Mouse (Mus musculus) hindbrain, embryonic 13.5 days (tissue): ENCODE results near the gene Sstr3. TPM values are rescaled to one million over a fixed set of nuclear protein-coding genes. Genes with fewer than 3 reads are reported as not detected.

Experiments used
- ATAC-seq: fragments of 200-750 bp; cut with Nextera tagmentation; 2 replicates; pipeline ENCODE4 v1.8.0; 2017; ENCODE audit warnings: moderate TSS enrichment; ENCODE audit not compliant: low FRiP score
- H3K27ac ChIP-seq: fragments of 300-500 bp; sonication (generic); 2 replicates; pipeline ENCODE4 v1.5.1; 2015; ENCODE audit warnings: inconsistent platforms, mild to moderate bottlenecking, moderate library complexity
- H3K27me3 ChIP-seq: fragments of 300-500 bp; sonication (generic); 2 replicates; pipeline ENCODE4 v1.6.1; 2015; ENCODE audit warnings: mild to moderate bottlenecking, inconsistent platforms
- H3K36me3 ChIP-seq: fragments of 300-500 bp; sonication (generic); 2 replicates; pipeline ENCODE4 v1.6.1; 2015; ENCODE audit warnings: mild to moderate bottlenecking, inconsistent platforms
- H3K4me1 ChIP-seq: fragments of 300-500 bp; sonication (generic); replicated peaks from 2 replicates; pipeline ENCODE4 v1.6.1; 2015; ENCODE audit warnings: inconsistent platforms
- H3K4me2 ChIP-seq: fragments of 300-500 bp; sonication (generic); 2 replicates; pipeline ENCODE4 v1.6.1; 2015; ENCODE audit warnings: inconsistent platforms, mild to moderate bottlenecking, moderate library complexity
- H3K4me3 ChIP-seq: fragments of 300-500 bp; sonication (generic); 2 replicates; pipeline ENCODE4 v1.5.1; 2015; ENCODE audit warnings: mild to moderate bottlenecking, inconsistent platforms
- H3K9ac ChIP-seq: fragments of 300-500 bp; sonication (generic); 2 replicates; pipeline ENCODE4 v1.6.1; 2015; ENCODE audit warnings: mild to moderate bottlenecking, inconsistent platforms
- H3K9me3 ChIP-seq: fragments of 300-500 bp; sonication (generic); 2 replicates; pipeline ENCODE4 v1.6.1; 2016; ENCODE audit warnings: inconsistent platforms
- WGBS: fragments of 180-500 bp; shearing (Covaris S2); methylation state at CpG from one replicate; pipeline ENCODE4 v1.1.7; 2015; 5-methylcytosine and 5-hydroxymethylcytosine counted together
- polyA plus RNA-seq: library from polyadenylated mRNA; unstranded; fragments of >200 nt; fragmentation: Nextera tagmentation; extraction: Ambion mirVana; gene quantifications from 2 replicates; pipeline ENCODE4 v1.2.1, GENCODE M21; 2015

The Sstr3 gene
- 0.42 and 0.48 TPM in 2 replicates for polyA plus RNA-seq

DNA sequence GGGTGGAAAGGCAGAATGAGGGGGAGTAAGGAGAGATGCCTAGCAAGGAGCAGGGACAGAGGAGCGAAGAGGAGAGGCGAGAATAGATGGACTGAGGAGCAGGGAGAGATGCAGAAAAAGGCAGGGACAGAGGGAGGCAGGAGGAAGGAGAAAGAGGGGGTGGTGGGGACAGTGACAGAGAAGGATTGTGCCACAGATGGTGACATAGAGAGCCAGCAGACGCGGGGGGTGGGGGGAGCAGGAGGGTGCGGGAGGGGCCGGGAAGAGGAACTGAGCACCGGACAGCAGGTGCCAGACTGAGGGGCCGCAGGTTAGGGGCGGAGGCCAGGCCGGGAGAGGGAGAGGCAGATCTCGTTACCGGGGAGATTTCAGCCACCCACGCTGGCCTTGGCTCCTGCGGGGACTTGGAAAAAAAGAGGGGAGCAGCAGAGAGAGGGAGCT is at the start of gene Sstr3:
Gene Sstr3, minus strand, starts transcription at position 125 of the 441 bp plus-strand sequence.
- Histone ChIP-seq H3K27me3 (0 out of 2 replicates have a peak, but pooled peaks cover 11% of the 10 kb centered on the region), H3K9ac (peak within 1 kb of the TSS; percentile 68), H3K4me1 (peaks cover 42% of the 10 kb centered on the region), H3K4me3 (peak within 1 kb of the TSS; percentile 7; the same call in 1 of the 2 replicates), H3K4me2 (peak within 1 kb of the TSS; percentile 45), H3K9me3 (no peaks in the 10 kb centered on the region), H3K27ac (no peak within 1 kb of the TSS), H3K36me3 (no peaks in the 10 kb centered on the region)
- WGBS: 10% methylated on average over 14 of the region's 14 CpGs
- no peak for ATAC-seq

DNA sequence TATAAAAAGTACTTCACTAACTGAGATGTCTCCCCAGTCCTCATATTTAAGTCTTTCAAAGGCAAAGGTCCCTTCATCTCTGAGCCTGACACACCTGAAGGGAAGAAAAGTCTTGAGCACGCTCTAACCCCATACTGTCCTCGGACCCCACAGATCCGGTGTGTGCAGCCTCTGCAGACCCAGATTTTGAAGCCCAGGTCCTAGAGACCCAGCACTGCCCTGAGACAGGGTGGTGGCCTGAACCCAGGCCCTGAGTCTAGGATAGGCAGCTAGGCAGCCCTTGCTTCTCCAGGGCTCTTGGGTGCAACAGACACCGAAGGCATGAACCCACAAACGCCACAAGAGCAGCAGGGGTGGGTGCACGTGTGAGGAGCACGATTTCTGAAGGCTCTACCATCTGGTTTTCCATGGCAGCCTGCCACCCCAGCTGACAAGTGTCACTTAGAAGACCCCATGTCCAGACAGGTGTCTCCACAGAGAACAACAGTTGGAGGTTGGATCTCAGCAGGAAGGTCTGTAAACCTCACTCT is 49.5 kb upstream of the Sstr3 start:
- WGBS: 86% methylated on average over 7 of the region's 7 CpGs
- Histone ChIP-seq H3K4me1 (peaks cover 3% of the 10 kb centered on the region; the same call in 1 of the 2 replicates), H3K27ac (no peak overlapping the region), H3K9me3 (no peaks in the 10 kb centered on the region), H3K36me3 (no peaks in the 10 kb centered on the region), H3K4me2 (no peak overlapping the region), H3K9ac (no peak overlapping the region), H3K27me3 (0 out of 2 replicates have a peak, but pooled peaks cover 5% of the 10 kb centered on the region), H3K4me3 (no peak overlapping the region)
- ATAC-seq: no peak

DNA sequence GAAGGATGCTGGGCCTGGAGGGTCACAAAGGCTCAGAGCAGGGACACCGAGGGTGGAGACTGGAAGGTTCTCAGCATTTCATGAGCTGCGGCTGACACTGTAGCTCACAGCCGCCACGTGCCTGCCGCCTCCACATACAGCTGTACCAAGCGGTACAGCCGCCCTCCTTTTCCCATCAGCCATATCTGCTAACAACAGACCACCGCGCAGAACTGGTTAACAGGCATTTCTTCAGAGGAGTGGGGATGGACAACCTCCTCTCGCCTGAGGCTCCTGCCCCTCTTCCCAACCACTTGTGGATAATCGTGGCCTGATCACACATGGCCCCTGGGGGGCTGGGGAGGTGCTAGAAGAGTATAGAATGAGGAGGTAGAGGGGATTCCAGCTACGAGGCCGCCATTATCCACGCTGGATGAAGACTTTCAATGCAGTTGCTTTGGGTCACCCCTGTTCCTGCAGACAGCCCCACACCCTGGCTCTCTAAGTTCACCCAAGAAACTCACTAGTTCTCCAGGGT is 48.0 kb upstream of the Sstr3 start:
- Histone ChIP-seq H3K4me3 (no peak overlapping the region), H3K9me3 (no peaks in the 10 kb centered on the region), H3K4me1 (peaks cover 4% of the 10 kb centered on the region), H3K9ac (no peak overlapping the region), H3K27me3 (0 out of 2 replicates have a peak, but pooled peaks cover 5% of the 10 kb centered on the region), H3K27ac (no peak overlapping the region), H3K36me3 (no peaks in the 10 kb centered on the region), H3K4me2 (no peak overlapping the region)
- no peak for ATAC-seq
- 80% methylated on average over 14 of the region's 14 CpGs for WGBS

DNA sequence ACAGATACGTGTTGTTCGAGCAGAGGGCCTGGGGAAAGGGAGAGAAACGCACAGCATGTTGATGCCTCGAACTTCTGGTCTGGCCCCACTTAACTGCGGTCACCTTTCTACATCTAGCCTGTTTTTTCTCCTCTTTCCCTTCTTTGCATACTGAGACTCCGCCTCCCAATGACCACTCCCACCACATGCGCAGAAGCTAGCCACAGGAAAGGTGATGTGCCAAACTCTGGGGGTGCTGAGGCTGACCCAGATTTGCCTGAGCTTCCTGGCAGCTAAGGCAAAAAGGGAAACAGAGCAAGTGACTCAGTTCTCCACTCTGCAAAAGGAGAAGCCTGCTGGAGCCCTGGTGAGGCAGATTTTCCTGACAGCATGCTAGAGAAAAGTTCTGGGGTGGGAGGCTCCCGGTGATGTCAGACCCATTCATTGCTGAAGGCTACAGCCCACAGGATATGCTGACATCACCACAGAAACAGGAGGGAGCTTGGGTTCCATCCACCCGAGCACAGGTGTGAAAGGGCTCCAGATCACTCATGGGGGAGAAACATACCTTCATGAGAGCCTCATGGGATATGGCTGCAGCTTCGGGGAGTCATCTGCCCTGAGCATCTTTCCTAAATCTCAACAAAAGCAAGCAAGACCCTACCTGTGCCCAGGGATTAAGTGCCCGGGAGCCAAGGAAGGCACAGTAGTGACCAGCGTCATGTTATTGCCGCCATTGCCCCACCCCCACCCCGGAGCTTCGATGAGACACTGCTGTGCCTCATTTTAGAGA is 47.4 kb upstream of the Sstr3 start:
- Histone ChIP-seq H3K4me2 (no peak overlapping the region), H3K9me3 (no peaks in the 10 kb centered on the region), H3K27me3 (0 out of 2 replicates have a peak, but pooled peaks cover 5% of the 10 kb centered on the region), H3K4me3 (no peak overlapping the region), H3K9ac (no peak overlapping the region), H3K36me3 (no peaks in the 10 kb centered on the region), H3K27ac (no peak overlapping the region), H3K4me1 (peaks cover 5% of the 10 kb centered on the region)
- 71% methylated on average over 15 of the region's 15 CpGs for WGBS
- ATAC-seq: no peak

DNA sequence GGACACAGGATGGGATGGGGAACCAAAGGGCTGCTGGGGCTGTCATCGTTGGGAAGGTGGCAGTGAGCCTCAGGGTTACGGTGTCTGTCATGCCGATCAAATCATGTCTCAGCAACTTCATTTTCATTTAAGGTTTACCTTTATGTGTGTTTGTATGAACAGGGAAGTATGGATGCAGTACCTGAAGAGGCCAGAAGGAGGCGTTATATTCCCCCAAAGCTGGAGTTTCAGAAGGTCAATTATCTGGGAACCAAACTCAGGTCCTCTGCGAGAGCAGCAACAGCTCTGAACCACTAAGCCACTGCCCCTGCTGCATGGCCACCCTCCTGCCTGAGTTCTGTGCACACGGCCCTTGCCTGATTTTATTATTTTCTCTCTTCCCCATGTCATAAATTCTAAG is 46.3 kb upstream of the Sstr3 start:
- H3K9me3 ChIP-seq: no peaks in the 10 kb centered on the region
- no peak overlapping the region for H3K4me2 ChIP-seq
- H3K4me1 ChIP-seq: peaks cover 5% of the 10 kb centered on the region
- no peak overlapping the region for H3K27ac ChIP-seq
- H3K4me3 ChIP-seq: no peak overlapping the region
- H3K36me3 ChIP-seq: no peaks in the 10 kb centered on the region
- no peak overlapping the region for H3K9ac ChIP-seq
- WGBS: 80% methylated on average over 6 of the region's 6 CpGs
- 0 out of 2 replicates have a peak, but pooled peaks cover 5% of the 10 kb centered on the region for H3K27me3 ChIP-seq
- ATAC-seq: no peak

DNA sequence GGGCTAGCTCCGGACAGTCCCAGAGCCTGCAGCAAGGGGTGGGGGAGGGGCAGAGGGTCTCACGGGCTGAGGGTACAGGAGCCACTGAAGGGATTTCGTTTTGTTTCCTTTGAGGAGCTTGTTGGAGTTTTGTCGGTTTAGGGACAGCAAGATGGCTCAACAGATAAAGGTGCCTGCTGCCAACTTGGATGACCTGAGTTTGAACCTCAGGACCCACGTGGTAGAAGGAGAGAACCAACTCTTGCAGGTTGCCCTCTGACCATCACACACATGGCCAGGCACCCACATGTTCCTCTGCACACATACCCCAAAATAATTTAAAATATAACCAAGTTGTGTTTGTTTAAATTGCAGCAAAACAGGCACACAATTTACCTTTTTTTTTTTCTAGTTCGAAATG is 45.5 kb upstream of the Sstr3 start:
- WGBS: 83% methylated on average over 6 of the region's 6 CpGs
- ATAC-seq: no peak

DNA sequence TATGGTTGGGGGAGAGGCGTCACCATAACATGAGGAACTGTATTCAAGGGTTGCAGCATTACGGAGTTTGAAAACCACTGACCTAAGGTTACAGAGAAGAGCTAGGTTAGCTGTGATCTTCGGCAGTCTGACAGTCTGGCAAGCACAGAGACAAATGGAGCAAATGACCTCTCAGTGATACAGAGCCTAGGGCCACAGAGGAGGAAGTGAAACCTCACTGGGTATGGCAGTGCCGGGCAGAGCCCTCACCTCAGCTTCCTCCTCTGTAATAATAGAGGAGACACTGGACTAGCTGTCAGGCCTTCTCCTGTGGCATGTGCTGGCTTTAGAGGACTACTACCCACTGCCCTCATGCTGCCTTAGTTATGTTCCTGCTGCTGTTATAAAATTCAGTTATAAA is 44.4 kb upstream of the Sstr3 start:
- Histone ChIP-seq H3K36me3 (no peaks in the 10 kb centered on the region), H3K27me3 (0 out of 2 replicates have a peak, but pooled peaks cover 5% of the 10 kb centered on the region), H3K4me3 (no peak overlapping the region), H3K27ac (no peak overlapping the region), H3K4me1 (peaks cover 5% of the 10 kb centered on the region), H3K9ac (no peak overlapping the region), H3K4me2 (no peak overlapping the region), H3K9me3 (no peaks in the 10 kb centered on the region; the same call in 1 of the 2 replicates)
- ATAC-seq: no peak
- 86% methylated on average over 4 of the region's 4 CpGs for WGBS

More for the DNA sequence above, 45.5 kb upstream of the Sstr3 start:
- no peak overlapping the region for H3K4me2 ChIP-seq
- H3K36me3 ChIP-seq: no peaks in the 10 kb centered on the region
- H3K9ac ChIP-seq: no peak overlapping the region
- no peak overlapping the region for H3K27ac ChIP-seq
- H3K9me3 ChIP-seq: no peaks in the 10 kb centered on the region; the same call in 1 of the 2 replicates
- 0 out of 2 replicates have a peak, but pooled peaks cover 5% of the 10 kb centered on the region for H3K27me3 ChIP-seq
- no peak overlapping the region for H3K4me3 ChIP-seq
- peaks cover 5% of the 10 kb centered on the region for H3K4me1 ChIP-seq

DNA sequence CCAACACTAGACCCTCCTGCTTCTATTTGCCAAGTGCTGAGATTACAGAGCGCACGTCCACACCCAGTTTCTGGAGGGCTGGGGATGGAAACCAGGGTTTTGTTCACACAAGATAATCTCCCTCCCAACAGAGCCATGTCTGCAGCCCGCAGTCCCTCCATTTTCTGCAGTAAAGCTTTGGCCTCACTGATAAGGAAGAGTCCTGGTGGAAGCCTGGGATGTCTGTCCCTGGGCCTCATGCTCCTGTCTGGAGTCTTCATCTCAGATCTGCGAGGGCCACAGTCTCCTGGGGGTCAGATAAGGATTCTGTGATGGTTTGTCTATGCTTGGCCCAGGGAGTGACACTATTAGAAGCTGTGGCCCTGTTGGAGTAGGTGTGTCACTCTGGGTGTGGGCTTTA is 43.6 kb upstream of the Sstr3 start:
- Histone ChIP-seq H3K9me3 (no peaks in the 10 kb centered on the region; the same call in 1 of the 2 replicates), H3K27ac (no peak overlapping the region; the same call in 1 of the 2 replicates), H3K4me3 (no peak overlapping the region), H3K4me2 (no peak overlapping the region), H3K27me3 (0 out of 2 replicates have a peak, but pooled peaks cover 5% of the 10 kb centered on the region), H3K9ac (no peak overlapping the region), H3K4me1 (peaks cover 5% of the 10 kb centered on the region), H3K36me3 (no peaks in the 10 kb centered on the region)
- WGBS: 92% methylated on average over 4 of the region's 4 CpGs
- ATAC-seq: no peak

DNA sequence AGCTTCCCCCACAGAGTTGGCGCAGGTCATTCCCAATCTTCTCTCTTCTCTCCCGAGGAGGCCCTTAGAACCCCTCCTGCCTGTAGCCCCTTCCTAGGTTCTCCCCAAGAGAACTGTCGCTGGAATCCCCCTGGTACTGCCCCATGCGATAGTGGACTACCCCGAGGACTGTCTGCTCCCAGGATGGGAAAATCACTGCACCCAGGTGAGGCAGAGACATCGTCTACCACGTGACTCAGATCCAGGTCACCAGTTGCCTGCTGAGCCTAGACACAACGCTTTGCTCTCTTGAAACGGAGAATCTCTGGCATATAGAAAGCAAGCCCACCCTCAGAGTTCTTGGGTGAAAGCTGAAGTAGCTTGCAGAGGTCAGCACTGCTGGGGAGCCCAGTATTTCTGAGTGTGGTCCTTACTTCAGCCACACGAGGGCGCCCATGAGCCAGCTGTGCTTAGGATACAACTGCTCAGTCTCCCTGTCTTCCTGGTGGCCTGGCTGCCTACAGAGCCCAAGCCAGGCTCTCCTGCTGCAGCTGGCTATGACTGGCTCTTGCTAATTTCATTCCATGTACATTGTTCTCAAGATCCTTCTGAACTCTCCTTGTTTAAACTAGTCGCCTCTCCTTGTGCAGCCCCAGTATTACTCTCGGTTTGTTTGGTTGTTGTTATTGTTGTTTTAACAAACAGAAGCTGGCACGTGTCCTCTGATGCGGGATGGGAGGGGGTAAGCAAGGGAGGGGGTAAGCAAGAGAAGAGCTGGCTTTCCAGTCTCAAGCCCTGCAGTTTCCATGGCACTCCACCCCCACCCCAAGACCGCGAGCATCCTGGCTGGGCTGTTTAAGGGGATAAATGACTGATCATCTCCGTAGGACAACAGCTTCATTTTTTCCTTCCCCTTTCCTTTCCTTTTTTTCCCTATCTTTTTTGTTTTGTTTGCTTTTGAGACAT is 42.8 kb upstream of the Sstr3 start:
- Histone ChIP-seq H3K4me3 (no peak overlapping the region), H3K36me3 (no peaks in the 10 kb centered on the region), H3K4me2 (no peak overlapping the region), H3K4me1 (peaks cover 5% of the 10 kb centered on the region), H3K27me3 (0 out of 2 replicates have a peak, but pooled peaks cover 3% of the 10 kb centered on the region), H3K9ac (0 out of 2 replicates have a peak overlapping the region, but pooled peaks have one; percentile 19), H3K27ac (peak overlapping the region; percentile 48; the same call in 1 of the 2 replicates), H3K9me3 (no peaks in the 10 kb centered on the region; the same call in 1 of the 2 replicates)
- ATAC-seq: peak; percentile 87
- 50% methylated on average over 18 of the region's 18 CpGs for WGBS

DNA sequence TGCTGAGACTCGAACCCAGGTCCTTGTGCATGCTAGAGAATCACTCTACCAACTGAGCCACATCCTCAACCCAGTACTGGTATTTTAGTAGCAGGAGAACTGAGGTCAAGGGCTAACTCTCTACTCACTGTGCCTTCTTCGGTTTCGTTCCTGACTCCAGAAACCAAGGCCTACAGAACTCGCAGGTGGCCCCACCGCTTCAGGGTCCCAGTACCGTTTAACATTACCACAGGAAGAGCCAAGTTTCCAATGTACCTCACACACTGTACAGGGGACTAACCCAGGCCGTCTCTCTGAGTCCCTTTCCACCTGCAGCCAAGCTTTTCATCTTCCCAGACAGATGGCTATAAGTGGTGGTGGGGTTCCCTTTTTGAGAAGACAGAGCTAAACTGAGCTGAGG is 40.9 kb upstream of the Sstr3 start:
- ATAC-seq: no peak
- Histone ChIP-seq H3K36me3 (no peaks in the 10 kb centered on the region), H3K9ac (no peak overlapping the region), H3K27ac (no peak overlapping the region), H3K4me3 (no peak overlapping the region), H3K4me2 (no peak overlapping the region), H3K9me3 (no peaks in the 10 kb centered on the region; the same call in 1 of the 2 replicates), H3K4me1 (peaks cover 21% of the 10 kb centered on the region), H3K27me3 (0 out of 2 replicates have a peak, but pooled peaks cover 3% of the 10 kb centered on the region)
- 97% methylated on average over 7 of the region's 7 CpGs for WGBS

DNA sequence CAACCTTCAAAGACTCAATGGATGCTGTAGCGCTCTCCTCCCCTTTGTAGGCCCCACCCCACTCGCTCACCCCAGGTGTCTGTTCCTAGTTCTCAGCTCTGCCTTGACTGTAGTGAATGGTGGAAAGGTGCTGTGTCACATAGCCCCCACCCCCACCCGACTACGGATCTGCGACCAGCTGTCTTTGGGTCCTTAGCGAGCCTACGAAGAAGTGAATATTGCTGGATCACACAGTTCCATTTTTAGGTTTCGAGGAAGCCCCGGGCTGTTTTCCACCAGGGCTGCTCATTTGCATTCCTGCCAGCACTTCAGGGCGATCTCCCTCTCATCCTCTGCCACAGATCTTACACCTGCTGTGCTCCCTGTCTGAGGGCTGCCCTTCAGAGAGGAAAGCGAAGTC is 38.9 kb upstream of the Sstr3 start:
- no peak for ATAC-seq
- H3K9ac ChIP-seq: no peak overlapping the region
- 0 out of 2 replicates have a peak, but pooled peaks cover 3% of the 10 kb centered on the region for H3K27me3 ChIP-seq
- no peak overlapping the region for H3K4me3 ChIP-seq
- 20% methylated on average over 11 of the region's 11 CpGs for WGBS
- no peaks in the 10 kb centered on the region for H3K36me3 ChIP-seq
- no peak overlapping the region for H3K27ac ChIP-seq
- H3K4me2 ChIP-seq: no peak overlapping the region
- no peaks in the 10 kb centered on the region; the same call in 1 of the 2 replicates for H3K9me3 ChIP-seq
- H3K4me1 ChIP-seq: peaks cover 32% of the 10 kb centered on the region
